Mouse (Mus musculus): ENCODE results near the gene Usp49.

- TF ChIP-seq CTCF (IDR thresholded peaks at IDR 0.05; ENCODE audit: extremely low read depth, insufficient read depth, insufficient read length, insufficient replicate concordance) (no peak), POLR2A (IDR thresholded peaks at IDR 0.05; ENCODE audit: low read depth, low read length) (no peak)
These were observed 29.7 kb upstream of the Usp49 start for GRCm38 (mm10) chr17:47600601-47601388.

All from spleen, adult 2 months (tissue).